Mouse (Mus musculus): Measurements from ENCODE around the gene Prmt6. TPM values are rescaled to one million over a fixed set of nuclear protein-coding genes. Genes with fewer than 3 reads are reported as not detected.

The Prmt6 gene
- polyA plus RNA-seq (2015; fragmentation: Nextera tagmentation; extraction: Ambion mirVana) = 12.0 and 12.7 TPM in 2 replicates

GRCm38 (mm10) chr3:110250839-110251700 lies at the start of gene Prmt6:
Gene Prmt6 (minus strand): TSS chr3:110250998.
- Histone ChIP-seq H3K36me3 (ENCODE audit: control insufficient read depth, insufficient read depth, low read length) (peaks cover 8% of the 10 kb centered on the region), H3K9ac (ENCODE audit: low read depth, low read length) (peak within 1 kb of the TSS; percentile 97), H3K9me3 (ENCODE audit: control insufficient read depth, low read length) (no peaks in the 10 kb centered on the region), H3K4me2 (ENCODE audit: low read depth, low read length) (peak within 1 kb of the TSS; percentile 66), H3K27me3 (replicated peaks; ENCODE audit: control insufficient read depth, insufficient read depth, low read length) (no peaks in the 10 kb centered on the region), H3K27ac (ENCODE audit: low read length) (peak within 1 kb of the TSS; percentile 91), H3K4me1 (ENCODE audit: control insufficient read depth, insufficient read depth, low read length) (peaks cover 13% of the 10 kb centered on the region), H3K4me3 (ENCODE audit: low read length) (peak within 1 kb of the TSS; percentile 94)
- ATAC-seq = peak; percentile 96
- WGBS = 18% methylated on average over 37 of the region's 38 CpGs

DNA sequence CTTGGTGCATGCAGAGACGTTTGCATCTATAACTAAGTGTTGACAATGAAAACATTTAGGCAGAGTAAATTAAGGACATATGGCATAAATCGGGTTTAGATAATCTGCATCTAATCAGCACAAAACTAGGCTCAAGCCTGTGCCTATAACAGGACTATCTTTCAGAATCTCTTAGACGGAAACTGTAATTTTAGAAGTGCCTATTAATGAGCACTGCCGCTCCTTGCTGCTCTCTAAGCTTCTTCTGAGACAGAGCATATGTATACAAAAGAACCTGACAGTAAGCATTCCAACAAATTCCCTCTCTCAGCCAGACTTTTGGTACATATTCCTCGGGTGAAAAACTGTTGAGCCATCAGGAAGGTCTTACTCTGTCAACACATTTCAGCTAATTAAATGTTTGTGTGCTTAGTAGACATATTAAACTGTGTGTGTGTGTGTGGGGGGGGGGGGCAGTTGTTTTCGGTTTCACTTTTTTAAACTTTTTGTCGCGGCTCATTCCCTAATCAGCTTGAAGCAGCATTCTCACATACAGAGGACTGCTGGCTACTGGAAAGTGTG lies 39.8 kb upstream of the Prmt6 start:
- Histone ChIP-seq H3K27ac (ENCODE audit: low read length) (no peak overlapping the region), H3K36me3 (ENCODE audit: control insufficient read depth, insufficient read depth, low read length) (no peaks in the 10 kb centered on the region), H3K4me2 (ENCODE audit: low read depth, low read length) (no peak overlapping the region), H3K9ac (ENCODE audit: low read depth, low read length) (no peak overlapping the region), H3K4me1 (ENCODE audit: control insufficient read depth, insufficient read depth, low read length) (no peaks in the 10 kb centered on the region), H3K27me3 (replicated peaks; ENCODE audit: control insufficient read depth, insufficient read depth, low read length) (no peaks in the 10 kb centered on the region), H3K4me3 (ENCODE audit: low read length) (no peak overlapping the region), H3K9me3 (ENCODE audit: control insufficient read depth, low read length) (no peaks in the 10 kb centered on the region)
- ATAC-seq = no peak
- WGBS = 71% methylated on average over 8 of the region's 8 CpGs

DNA sequence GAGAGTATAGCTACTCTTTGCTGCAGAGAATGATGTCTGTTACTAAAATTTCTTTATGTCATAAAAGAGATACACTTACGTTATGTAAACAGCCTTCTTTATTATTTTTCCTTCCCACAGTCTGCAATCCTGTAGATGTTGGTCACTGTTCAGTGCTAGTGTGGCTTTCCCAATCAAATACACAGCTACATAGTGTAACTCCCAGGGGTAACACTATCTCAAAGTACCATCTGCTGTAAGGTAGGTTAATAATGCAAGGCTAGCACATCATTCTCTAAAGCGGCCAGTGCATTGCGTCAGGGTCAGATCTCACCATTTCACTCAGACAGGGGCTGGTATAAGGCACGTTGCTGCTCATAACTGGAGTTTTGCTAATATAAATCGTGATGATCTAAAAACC lies 31.9 kb upstream of the Prmt6 start:
- Histone ChIP-seq H3K4me2 (ENCODE audit: low read depth, low read length) (no peak overlapping the region), H3K4me1 (ENCODE audit: control insufficient read depth, insufficient read depth, low read length) (no peaks in the 10 kb centered on the region), H3K4me3 (ENCODE audit: low read length) (no peak overlapping the region), H3K36me3 (ENCODE audit: control insufficient read depth, insufficient read depth, low read length) (no peaks in the 10 kb centered on the region), H3K9me3 (ENCODE audit: control insufficient read depth, low read length) (no peaks in the 10 kb centered on the region), H3K27me3 (replicated peaks; ENCODE audit: control insufficient read depth, insufficient read depth, low read length) (no peaks in the 10 kb centered on the region), H3K27ac (ENCODE audit: low read length) (no peak overlapping the region), H3K9ac (ENCODE audit: low read depth, low read length) (no peak overlapping the region)
- ATAC-seq = no peak
- WGBS = 79% methylated on average over 5 of the region's 5 CpGs

DNA sequence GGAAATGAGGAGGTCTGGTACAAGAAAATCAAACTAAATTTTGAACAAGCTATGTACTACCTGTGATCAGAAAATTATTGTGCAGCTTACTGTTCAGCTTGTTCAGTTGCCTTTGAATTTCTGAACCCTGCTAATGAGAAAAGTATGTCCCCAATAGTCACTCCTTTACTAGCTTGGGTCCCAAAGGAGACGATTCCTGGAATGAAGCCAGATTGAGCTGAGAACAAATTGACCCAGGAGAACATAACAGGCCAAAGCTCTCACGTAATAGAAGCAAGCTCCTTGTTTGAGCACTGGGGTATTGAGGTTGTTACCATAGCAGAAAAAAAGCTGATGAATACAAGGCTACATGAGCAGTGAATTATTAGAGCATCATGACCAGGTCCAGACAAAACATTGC lies 17.0 kb upstream of the Prmt6 start:
- 66% methylated on average over 2 of the region's 2 CpGs for WGBS
- ATAC-seq = no peak

DNA sequence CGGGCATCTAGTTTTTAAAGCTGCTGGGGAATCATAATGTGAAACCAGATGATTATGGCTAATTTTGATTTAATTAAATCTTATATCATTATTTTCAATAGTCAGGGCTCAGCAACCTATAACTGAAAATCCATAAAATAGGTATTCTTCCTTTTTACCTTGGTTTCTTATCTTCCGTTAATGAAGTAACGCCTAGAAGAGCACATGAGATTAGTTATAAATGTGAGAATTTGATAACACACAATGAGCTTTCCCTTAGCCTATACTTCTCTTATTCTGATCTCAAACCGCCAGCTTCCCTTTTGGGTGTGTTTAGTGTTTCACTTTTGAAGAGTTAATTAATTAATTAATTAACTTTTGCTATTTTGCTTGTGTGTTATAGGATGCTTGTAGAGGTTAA lies 2.3 kb upstream of the Prmt6 start:
- H3K27ac ChIP-seq (ENCODE audit: low read length) = no peak overlapping the region
- H3K36me3 ChIP-seq (ENCODE audit: control insufficient read depth, insufficient read depth, low read length) = no peaks in the 10 kb centered on the region

More for the DNA sequence above, 17.0 kb upstream of the Prmt6 start:
- Histone ChIP-seq H3K4me3 (ENCODE audit: low read length) (no peak overlapping the region), H3K27ac (ENCODE audit: low read length) (no peak overlapping the region), H3K9me3 (ENCODE audit: control insufficient read depth, low read length) (no peaks in the 10 kb centered on the region), H3K4me2 (ENCODE audit: low read depth, low read length) (no peak overlapping the region), H3K9ac (ENCODE audit: low read depth, low read length) (no peak overlapping the region), H3K4me1 (ENCODE audit: control insufficient read depth, insufficient read depth, low read length) (no peaks in the 10 kb centered on the region), H3K36me3 (ENCODE audit: control insufficient read depth, insufficient read depth, low read length) (no peaks in the 10 kb centered on the region), H3K27me3 (replicated peaks; ENCODE audit: control insufficient read depth, insufficient read depth, low read length) (no peaks in the 10 kb centered on the region)

DNA sequence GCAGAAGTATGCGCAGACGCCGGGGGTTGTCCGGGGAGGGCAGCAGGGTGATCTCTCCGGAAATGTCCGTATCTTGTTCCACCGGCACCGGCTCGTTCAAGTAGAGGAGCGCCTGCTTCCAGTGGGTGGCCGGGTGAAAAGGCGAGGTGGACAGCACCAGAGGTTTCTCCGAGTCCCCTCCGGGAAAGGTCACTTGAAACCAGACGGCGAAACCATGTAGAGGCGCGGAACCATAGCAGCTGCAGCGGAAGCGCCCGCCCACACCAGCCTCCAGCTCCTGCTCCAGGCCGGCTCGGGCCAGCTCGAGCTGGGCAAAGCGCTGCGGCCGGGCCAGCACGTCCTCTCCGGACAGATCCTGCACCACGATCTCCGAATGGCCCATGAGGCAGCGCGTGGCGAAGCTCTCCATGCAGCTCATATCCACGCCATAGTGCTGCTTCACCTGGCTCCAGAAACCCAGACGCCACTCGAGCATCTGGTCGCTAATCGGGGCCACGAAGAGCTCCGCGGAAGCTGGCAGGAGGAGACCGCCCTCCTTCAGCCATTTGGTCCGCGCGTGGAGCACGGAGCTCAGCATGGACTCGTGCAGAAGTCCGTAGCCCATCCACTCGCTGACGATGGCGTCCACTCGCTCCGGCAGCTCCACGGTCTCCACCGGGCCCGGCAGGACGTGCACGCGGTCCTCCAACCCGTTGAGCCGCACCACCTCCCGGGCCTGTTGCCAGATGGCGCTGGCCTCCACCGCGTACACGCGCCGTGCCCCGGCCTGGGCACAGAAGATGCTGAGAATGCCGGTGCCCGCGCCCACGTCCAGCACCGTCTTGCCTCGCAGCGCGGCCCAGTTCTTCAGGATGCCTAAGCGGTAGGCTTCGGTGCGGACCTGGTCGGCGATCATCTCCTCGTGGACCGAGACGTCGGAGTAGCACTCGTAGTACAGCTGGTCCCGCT lies 633 bp downstream of the Prmt6 start:
- H3K4me2 ChIP-seq (ENCODE audit: low read depth, low read length) = peak overlapping the region; percentile 66
- no peaks in the 10 kb centered on the region for H3K9me3 ChIP-seq (ENCODE audit: control insufficient read depth, low read length)
- under 1% methylated on average over 89 of the region's 89 CpGs for WGBS

More for the DNA sequence above, 2.3 kb upstream of the Prmt6 start:
- Histone ChIP-seq H3K9me3 (ENCODE audit: control insufficient read depth, low read length) (no peaks in the 10 kb centered on the region), H3K9ac (ENCODE audit: low read depth, low read length) (no peak overlapping the region), H3K4me1 (ENCODE audit: control insufficient read depth, insufficient read depth, low read length) (peaks cover 13% of the 10 kb centered on the region), H3K27me3 (replicated peaks; ENCODE audit: control insufficient read depth, insufficient read depth, low read length) (no peaks in the 10 kb centered on the region), H3K4me3 (ENCODE audit: low read length) (no peak overlapping the region), H3K4me2 (ENCODE audit: low read depth, low read length) (no peak overlapping the region)
- no peak for ATAC-seq
- WGBS = 92% methylated on average over 4 of the region's 4 CpGs

DNA sequence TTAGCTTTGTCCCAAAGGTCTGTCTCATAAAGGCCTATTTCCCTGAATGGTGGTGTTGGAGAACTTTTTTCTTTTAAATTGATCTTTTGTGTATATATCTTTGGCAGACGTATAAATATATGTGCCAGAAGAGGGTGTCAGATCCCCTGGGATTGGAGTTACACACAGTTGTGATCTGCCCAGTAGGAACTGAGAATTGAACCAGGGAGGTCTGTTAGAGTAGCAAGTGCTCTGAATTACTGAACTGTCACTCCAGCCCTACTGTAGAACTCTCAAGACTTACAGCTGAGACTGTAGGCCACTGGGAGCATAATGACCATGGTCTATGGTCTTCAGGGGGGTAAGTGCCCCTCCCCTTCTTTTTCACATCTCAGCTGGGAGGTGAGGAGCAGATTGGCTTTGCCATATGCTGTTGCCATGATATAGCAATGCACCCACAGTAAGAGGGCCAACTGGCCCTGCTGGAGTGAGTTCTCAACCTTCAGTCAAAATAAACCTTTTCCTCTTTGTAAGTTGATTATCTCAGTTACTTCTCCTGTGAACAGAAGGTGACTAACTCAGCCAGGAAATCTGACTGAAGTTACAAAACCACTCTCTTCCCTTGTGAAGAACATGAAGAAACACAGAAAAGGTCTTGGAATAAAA lies 13.9 kb downstream of the Prmt6 start:
- H3K4me1 ChIP-seq (ENCODE audit: control insufficient read depth, insufficient read depth, low read length) = no peaks in the 10 kb centered on the region
- no peak overlapping the region for H3K27ac ChIP-seq (ENCODE audit: low read length)
- H3K9me3 ChIP-seq (ENCODE audit: control insufficient read depth, low read length) = no peaks in the 10 kb centered on the region
- H3K36me3 ChIP-seq (ENCODE audit: control insufficient read depth, insufficient read depth, low read length) = no peaks in the 10 kb centered on the region
- no peak overlapping the region for H3K9ac ChIP-seq (ENCODE audit: low read depth, low read length)
- no peak overlapping the region for H3K4me3 ChIP-seq (ENCODE audit: low read length)
- no peak for ATAC-seq
- H3K4me2 ChIP-seq (ENCODE audit: low read depth, low read length) = no peak overlapping the region
- 53% methylated on average over 1 of the region's 1 CpGs for WGBS
- H3K27me3 ChIP-seq (replicated peaks; ENCODE audit: control insufficient read depth, insufficient read depth, low read length) = no peaks in the 10 kb centered on the region

More for the DNA sequence above, 633 bp downstream of the Prmt6 start:
- Histone ChIP-seq H3K36me3 (ENCODE audit: control insufficient read depth, insufficient read depth, low read length) (peaks cover 8% of the 10 kb centered on the region), H3K4me3 (ENCODE audit: low read length) (peak overlapping the region; percentile 94), H3K9ac (ENCODE audit: low read depth, low read length) (peak overlapping the region; percentile 97), H3K27ac (ENCODE audit: low read length) (peak overlapping the region; percentile 91), H3K4me1 (ENCODE audit: control insufficient read depth, insufficient read depth, low read length) (peaks cover 13% of the 10 kb centered on the region), H3K27me3 (replicated peaks; ENCODE audit: control insufficient read depth, insufficient read depth, low read length) (no peaks in the 10 kb centered on the region)
- peak; percentile 90 for ATAC-seq

Data from intestine, embryonic 16.5 days (tissue).